Mouse (Mus musculus) G1E (cell line): Measurements from ENCODE around the gene Slfnl1.

Experiments
- CTCF ChIP-seq: IDR thresholded peaks from 2 replicates; pipeline ENCODE4 v1.5.1; 2012; ENCODE audit warnings: low read depth, low read length, inconsistent platforms, mixed read lengths
- GATA1 ChIP-seq: IDR thresholded peaks from 2 replicates; pipeline ENCODE4 v1.6.1; 2012; ENCODE audit warnings: borderline replicate concordance, low read length, inconsistent platforms, mixed read lengths
- POLR2AphosphoS5 ChIP-seq: IDR thresholded peaks from 2 replicates; pipeline ENCODE4 v1.6.1; 2012; ENCODE audit warnings: low read depth, low read length, inconsistent platforms; ENCODE audit not compliant: insufficient replicate concordance
- TAL1 ChIP-seq: conservative IDR thresholded peaks from 2 replicates; pipeline ENCODE4 v1.6.1; 2012; ENCODE audit warnings: low read depth, low read length, inconsistent platforms, mixed read lengths

DNA sequence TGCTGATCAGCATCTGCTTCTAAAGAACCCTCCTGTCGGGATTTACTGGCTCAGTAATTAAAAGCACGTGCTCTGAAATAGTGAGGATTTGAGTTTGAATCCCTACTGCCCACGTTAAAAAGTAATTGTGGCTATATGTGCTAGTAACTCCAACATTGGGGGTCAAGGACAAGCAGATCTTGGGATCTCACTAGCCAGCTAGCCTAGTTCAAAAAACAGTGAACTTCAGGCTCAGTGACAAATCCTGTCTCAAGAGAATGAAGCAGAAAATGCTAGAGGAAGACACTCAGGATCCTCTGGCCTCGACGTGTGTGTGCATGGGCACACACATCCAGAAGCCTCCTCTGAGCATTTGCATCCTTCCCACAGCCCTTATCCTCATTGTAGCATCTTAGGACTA lies 10.3 kb upstream of the Slfnl1 start:
- TF ChIP-seq GATA1 (no peak), CTCF (no peak), TAL1 (no peak), POLR2AphosphoS5 (no peak)
